Mouse (Mus musculus) urinary bladder, postnatal 10 days (tissue): ENCODE measurements around the gene Lgsn.

ENCODE experiments used
- DNase-seq: peaks from one replicate; pipeline ENCODE4 v3.0.0; 2022; ENCODE audit warnings: low spot score

Lgsn gene

DNA sequence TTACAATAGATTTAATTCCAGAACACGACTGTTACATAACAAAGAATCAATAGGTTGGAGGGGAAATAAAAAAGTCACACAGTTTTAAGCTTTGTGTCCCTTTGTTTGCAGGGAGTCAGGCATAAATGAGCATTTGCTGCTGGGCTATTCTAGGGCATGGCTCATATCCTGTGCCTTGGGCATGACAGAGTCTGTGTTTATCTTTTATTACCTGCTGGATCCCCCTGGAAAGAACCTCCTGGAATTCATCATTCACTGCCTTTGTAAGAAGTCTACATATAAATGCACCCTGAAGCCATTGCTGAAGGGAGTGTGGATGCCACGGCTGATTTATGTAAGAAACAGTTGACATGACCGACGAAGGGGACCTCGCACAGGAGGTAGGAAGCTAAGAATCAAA, at the start of gene Lgsn:
Gene Lgsn (plus strand): TSS at position 301 of the 400 bp plus-strand sequence.
- DNase-seq: no peak

DNA sequence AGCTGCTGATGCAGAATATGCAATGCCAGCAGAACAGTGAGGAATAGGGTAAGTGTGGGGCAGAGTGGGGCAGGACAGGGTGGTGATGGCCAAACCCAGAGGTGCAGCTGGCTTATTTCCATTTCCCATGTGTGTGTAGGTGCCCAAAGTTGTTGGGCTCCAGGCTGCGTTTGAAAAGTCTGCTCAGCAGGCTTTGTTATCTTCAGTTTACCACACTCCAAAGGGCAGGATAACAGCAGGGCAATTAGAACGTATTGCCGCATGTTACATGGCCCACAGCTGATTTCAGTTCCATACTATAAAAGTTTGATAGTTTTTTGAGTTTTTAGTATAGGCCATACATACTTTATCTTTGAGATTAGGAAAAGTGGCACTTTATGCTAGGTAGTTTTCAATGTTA, 37.8 kb upstream of the Lgsn start:
- DNase-seq: no peak

- DNase-seq: no peak
These were observed 33.7 kb upstream of the Lgsn start for GRCm38 (mm10) chr1:31142288-31143094.

- no peak for DNase-seq
These were observed 32.6 kb upstream of the Lgsn start for GRCm38 (mm10) chr1:31143571-31143970.

- DNase-seq: no peak
These were observed 26.5 kb upstream of the Lgsn start for GRCm38 (mm10) chr1:31149671-31150070.

GRCm38 (mm10) chr1:31150546-31150945, 25.7 kb upstream of the Lgsn start:
- no peak for DNase-seq

GRCm38 (mm10) chr1:31152799-31153426, 23.3 kb upstream of the Lgsn start:
- no peak for DNase-seq

- DNase-seq: no peak
These were observed 22.3 kb upstream of the Lgsn start for GRCm38 (mm10) chr1:31153793-31154349.

- DNase-seq: no peak
These were observed 20.0 kb upstream of the Lgsn start for GRCm38 (mm10) chr1:31156185-31156584.

DNA sequence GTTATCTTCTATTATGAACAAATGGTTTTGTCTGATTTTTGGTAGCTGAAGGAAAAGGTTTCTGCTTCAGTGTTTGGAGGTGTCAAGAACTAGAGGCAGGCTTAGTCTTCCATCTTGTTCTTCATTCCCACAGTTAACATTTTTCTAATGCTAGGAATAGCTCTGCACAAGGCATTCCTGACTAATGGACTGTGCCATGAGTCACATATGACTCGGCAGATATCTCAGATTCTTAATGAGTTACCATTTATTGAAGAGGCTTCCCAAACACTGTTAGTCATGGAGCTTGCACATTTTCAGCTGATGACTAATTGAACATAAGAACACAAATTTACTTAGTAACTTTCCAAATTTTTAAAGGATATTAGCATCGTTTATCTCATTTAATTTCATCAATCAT, 19.3 kb upstream of the Lgsn start:
- DNase-seq: no peak

DNA sequence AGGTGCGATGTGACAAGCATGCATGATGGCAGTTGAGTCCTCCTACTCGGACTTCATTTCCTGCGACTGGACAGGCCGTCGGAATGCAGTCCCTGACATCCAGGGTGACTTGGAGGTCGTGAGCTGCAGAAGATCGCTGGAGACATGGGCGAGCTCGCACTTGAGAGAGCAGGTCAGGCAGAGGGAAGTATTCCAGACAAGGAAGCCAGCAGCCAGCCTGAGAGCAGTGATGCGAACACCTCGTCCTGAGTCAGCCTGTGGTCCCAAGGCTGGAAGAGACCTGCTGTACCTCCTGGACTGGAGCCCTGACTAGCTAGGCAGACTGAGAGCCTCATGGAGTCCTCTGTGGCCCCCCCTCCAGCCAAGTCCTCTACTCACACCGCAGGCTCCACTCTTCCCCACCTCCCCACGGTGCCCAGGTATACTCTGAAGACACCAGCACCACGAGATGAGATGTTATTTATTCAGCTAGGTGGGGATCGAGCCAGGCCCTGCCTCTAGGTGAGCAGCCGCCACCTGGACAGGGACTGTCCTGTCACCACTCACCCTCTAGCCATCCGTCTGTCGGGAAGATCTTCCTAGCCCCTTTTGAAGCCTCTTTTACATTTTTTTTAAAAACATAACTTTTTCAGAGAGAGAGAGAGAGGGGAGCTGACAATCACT, 11.5 kb upstream of the Lgsn start:
- DNase-seq: no peak

DNA sequence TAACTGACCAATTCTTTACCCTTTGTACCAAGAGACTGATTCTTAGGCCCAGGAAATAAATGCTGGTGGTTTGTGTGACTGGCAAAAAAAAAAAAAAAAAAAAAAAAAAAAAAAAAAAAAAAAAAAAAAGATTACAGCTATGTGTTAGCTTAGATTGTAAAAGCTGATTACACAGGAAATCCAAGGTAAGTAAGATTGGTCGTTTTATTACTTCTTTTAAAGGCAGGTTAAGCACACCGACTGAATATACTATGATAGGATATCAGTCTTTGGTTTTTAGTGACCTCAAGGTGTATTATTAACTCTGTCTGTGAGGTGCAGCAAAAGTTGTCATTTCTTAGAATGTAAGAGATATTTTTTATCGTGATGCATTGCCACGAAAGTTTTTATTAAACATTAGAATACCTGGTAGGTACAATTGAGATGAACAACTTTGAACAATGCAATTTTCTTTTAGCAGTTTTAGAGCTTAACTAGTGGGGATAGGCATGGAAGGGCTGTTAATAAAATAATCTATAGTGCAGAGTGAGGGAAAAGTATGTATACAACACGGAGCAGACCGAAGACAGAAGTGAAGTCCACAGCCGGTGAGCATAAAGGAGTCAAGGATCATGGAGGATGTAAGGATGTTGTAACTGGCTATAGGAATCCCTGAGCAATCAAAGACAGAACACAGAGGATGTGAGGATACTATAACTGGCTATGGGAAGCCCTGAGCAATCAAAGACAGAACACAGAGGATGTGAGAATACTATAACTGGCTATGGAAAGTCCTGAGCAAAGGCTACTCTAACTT, 10.7 kb upstream of the Lgsn start:
- DNase-seq: no peak

DNA sequence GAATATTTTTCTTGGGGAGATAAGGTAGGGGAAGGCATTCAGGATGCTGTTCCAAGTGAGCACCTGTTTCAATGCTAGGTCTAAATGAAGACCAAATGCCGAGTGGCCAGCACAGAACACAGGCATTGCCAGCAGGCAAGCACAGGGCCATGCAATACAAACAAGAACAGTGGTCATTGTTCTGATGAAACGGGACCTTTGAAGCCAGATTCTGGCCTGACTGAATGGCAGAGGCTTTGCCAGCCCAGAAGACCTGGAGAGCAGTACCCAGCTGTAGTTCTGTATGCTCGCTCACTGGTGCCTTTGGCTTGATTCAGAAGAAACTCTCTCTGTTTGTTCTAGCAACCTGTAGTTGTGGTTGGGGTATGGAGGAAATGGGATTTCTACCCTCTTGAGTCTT, 800 bp upstream of the Lgsn start:
- no peak for DNase-seq

DNA sequence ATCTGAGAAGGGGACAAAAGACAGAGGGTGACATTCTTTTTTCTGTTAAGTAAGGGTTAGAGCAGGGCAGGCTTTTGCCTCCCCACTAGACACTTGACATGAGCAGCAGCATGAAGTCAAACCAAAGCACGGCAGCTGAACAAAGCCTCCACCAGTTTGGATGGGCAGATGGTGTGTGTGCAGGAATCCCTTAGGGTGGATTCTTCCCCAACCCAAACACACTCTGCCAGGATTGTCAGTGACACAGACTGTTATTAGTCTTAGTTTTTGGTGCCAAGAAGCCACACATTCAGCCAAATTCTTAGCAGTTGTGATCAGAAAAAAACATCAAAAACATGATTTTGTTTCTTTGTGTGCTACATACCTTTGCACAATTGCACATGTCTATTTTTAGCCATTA, 2.1 kb downstream of the Lgsn start:
- no peak for DNase-seq

GRCm38 (mm10) chr1:31190237-31190866, 14.2 kb downstream of the Lgsn start:
- DNase-seq: no peak

GRCm38 (mm10) chr1:31195633-31196032, 19.4 kb downstream of the Lgsn start:
- DNase-seq: no peak

- no peak for DNase-seq
These were observed 20.8 kb downstream of the Lgsn start for GRCm38 (mm10) chr1:31196959-31197358.

DNA sequence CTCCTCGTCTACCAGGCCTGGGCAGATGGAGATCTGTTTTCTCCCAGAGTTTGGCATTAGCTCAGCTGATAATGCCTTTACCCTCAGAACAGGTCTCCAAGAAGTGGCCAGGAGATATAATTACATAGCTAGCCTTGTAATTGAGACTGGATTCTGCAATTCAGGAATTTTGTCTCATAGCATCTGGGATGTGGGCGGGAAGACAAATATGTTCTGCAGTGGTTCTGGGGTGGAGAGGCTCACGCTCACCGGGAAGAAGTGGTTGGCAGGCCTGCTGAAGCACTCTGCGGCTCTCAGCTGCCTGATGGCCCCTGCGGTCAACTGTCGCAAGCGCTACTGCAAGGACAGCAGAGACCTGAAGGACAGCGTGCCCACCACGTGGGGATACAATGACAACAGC, 27.6 kb downstream of the Lgsn start:
- DNase-seq: no peak

DNA sequence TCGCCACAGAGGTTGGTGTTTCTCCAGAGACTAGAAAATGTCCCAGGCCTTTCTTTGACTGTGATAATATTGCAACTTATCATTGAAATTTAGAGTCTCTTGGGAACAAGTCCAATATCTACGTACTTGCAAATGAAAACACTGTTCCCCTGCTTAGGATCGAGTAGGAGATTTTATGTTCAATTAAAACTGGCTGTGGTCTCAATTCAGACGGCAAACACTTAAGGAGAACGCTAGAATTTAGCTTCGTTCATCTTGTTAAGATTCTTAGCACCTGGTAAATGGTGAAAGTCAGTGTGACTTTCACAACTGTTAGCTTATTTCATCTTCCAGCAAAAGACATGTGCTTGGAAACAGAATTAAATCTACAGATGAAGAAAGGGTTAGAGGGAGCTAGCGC, 29.1 kb downstream of the Lgsn start:
- DNase-seq: no peak

DNA sequence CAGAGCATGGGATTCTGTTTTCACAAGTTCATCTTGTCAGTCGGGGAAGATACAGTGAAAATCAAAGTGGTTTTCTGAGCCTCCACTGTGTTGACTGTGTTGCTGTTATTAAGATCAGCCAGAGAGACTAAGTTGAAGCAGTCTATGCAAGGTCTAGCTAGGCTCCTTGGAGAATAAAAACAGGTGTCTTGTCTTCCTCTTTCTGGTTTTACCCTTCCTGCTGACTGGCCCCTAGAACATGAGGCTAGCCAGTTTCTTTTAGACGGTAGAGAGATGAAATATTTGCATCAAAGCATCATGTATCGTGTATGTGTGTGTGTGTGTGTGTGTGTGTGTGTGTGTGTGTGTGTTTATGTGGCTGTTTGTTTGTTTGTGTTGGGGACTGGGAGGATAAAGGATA, 29.6 kb downstream of the Lgsn start:
- no peak for DNase-seq

DNA sequence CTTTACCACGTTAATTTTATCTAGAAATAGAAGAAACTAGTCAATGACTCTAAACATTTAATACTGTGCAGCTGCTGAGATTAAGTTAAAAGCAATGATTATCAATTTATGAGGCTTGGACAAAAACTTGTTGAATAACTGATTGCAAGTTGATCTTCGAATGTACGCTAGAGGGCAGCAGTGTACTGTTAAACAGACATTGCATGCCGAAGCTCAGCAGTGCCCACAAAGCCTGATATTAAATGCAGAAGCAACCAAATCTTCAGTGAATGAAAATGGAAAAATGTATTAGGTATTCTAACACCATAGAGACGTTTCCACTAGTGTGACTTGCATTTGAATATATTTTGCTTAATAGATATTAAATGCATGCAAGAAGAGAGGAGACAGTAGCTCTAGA, 33.9 kb downstream of the Lgsn start:
- no peak for DNase-seq

- no peak for DNase-seq
These were observed 38.6 kb downstream of the Lgsn start for GRCm38 (mm10) chr1:31214831-31215230.
